Mouse (Mus musculus): Measurements from ENCODE around the gene Ndufb3.
"Not testable (repeated sequence)": the region's sequence is repeated elsewhere in the genome, so short reads cannot be mapped to it uniquely, and the experiment has no call there.

The Ndufb3 gene

GRCm38 (mm10) chr1:58617978-58618668 is 31.9 kb downstream of the Ndufb3 start:
- no peak for DNase-seq

GRCm38 (mm10) chr1:58618766-58619165 is 32.6 kb downstream of the Ndufb3 start:
- no peak for DNase-seq

- DNase-seq = no peak
Measured at GRCm38 (mm10) chr1:58621251-58621650, 35.1 kb downstream of the Ndufb3 start.

- DNase-seq = peak; percentile 73
Measured at GRCm38 (mm10) chr1:58621996-58622748, 36.0 kb downstream of the Ndufb3 start.

GRCm38 (mm10) chr1:58628847-58629246 is 42.7 kb downstream of the Ndufb3 start:
- DNase-seq = not testable (repeated sequence)

Measured in kidney, postnatal 10 days (tissue).